Mouse (Mus musculus) hindbrain, embryonic 10.5 days (tissue): Measurements from ENCODE around the gene Cryba4. TPM values are rescaled to one million over a fixed set of nuclear protein-coding genes. Genes with fewer than 3 reads are reported as not detected.

Source experiments
- DNase-seq: peaks from one replicate; pipeline ENCODE4 v3.0.0-alpha.2; 2017; ENCODE audit warnings: low spot score
- H3K27ac ChIP-seq: fragments of 300-500 bp; sonication (generic); 2 replicates; pipeline ENCODE4 v1.5.1; 2016; ENCODE audit warnings: mild to moderate bottlenecking, moderate library complexity
- H3K27me3 ChIP-seq: fragments of 300-500 bp; sonication (generic); 2 replicates; pipeline ENCODE4 v1.6.1; 2016; ENCODE audit warnings: mild to moderate bottlenecking; ENCODE audit not compliant: poor library complexity, insufficient read depth, severe bottlenecking
- H3K36me3 ChIP-seq: fragments of 300-500 bp; sonication (generic); 2 replicates; pipeline ENCODE4 v1.6.1; 2016; ENCODE audit warnings: mild to moderate bottlenecking, moderate library complexity
- H3K4me1 ChIP-seq: fragments of 300-500 bp; sonication (generic); replicated peaks from 2 replicates; pipeline ENCODE4 v1.6.1; 2016; ENCODE audit warnings: mild to moderate bottlenecking
- H3K4me3 ChIP-seq: fragments of 300-500 bp; sonication (generic); 2 replicates; pipeline ENCODE4 v1.5.1; 2016; ENCODE audit warnings: mild to moderate bottlenecking, moderate library complexity
- H3K9me3 ChIP-seq: fragments of 300-500 bp; sonication (generic); 2 replicates; pipeline ENCODE4 v1.6.1; 2016; ENCODE audit warnings: mild to moderate bottlenecking, moderate library complexity
- WGBS: fragments of 180-500 bp; shearing (Covaris S2); methylation state at CpG from one replicate; pipeline ENCODE4 v1.1.7; 2016; 5-methylcytosine and 5-hydroxymethylcytosine counted together
- polyA plus RNA-seq: library from polyadenylated mRNA; unstranded; fragments of >200 nt; fragmentation: Nextera tagmentation; extraction: Ambion mirVana; gene quantifications from 2 replicates; pipeline ENCODE4 v1.2.1, GENCODE M21; 2016

Cryba4 gene
- polyA plus RNA-seq, 1 experiment from 2014 or later = 1.4 TPM

GRCm38 (mm10) chr5:112292343-112292980 is 40.1 kb upstream of the Cryba4 start:
- no peak overlapping the region for H3K4me3 ChIP-seq
- no peaks in the 10 kb centered on the region for H3K36me3 ChIP-seq
- H3K4me1 ChIP-seq = peaks cover 72% of the 10 kb centered on the region
- H3K27ac ChIP-seq = 0 out of 2 replicates have a peak overlapping the region, but pooled peaks have one; percentile 9
- no peaks in the 10 kb centered on the region for H3K9me3 ChIP-seq
- 82% methylated on average over 17 of the region's 17 CpGs for WGBS
- H3K27me3 ChIP-seq = no peaks in the 10 kb centered on the region
- no peak for DNase-seq

GRCm38 (mm10) chr5:112291866-112292265 is 39.5 kb upstream of the Cryba4 start:
- H3K27ac ChIP-seq = no peak overlapping the region
- no peak for DNase-seq
- WGBS = 87% methylated on average over 5 of the region's 5 CpGs
- H3K4me1 ChIP-seq = peaks cover 67% of the 10 kb centered on the region
- no peak overlapping the region for H3K4me3 ChIP-seq
- H3K36me3 ChIP-seq = no peaks in the 10 kb centered on the region
- no peaks in the 10 kb centered on the region for H3K9me3 ChIP-seq
- no peaks in the 10 kb centered on the region for H3K27me3 ChIP-seq

GRCm38 (mm10) chr5:112290536-112290880 is 38.2 kb upstream of the Cryba4 start:
- Histone ChIP-seq H3K4me3 (no peak overlapping the region), H3K27ac (no peak overlapping the region), H3K4me1 (peaks cover 56% of the 10 kb centered on the region), H3K27me3 (no peaks in the 10 kb centered on the region), H3K9me3 (no peaks in the 10 kb centered on the region), H3K36me3 (no peaks in the 10 kb centered on the region)
- no peak for DNase-seq
- WGBS = 93% methylated on average over 8 of the region's 8 CpGs

- no peak for DNase-seq
- Histone ChIP-seq H3K27me3 (no peaks in the 10 kb centered on the region), H3K4me3 (no peak overlapping the region), H3K27ac (no peak overlapping the region), H3K36me3 (no peaks in the 10 kb centered on the region), H3K9me3 (no peaks in the 10 kb centered on the region), H3K4me1 (peaks cover 54% of the 10 kb centered on the region)
- WGBS = 86% methylated on average over 16 of the region's 16 CpGs
These were observed 37.7 kb upstream of the Cryba4 start for GRCm38 (mm10) chr5:112289819-112290535.

GRCm38 (mm10) chr5:112289236-112289635 is 36.9 kb upstream of the Cryba4 start:
- Histone ChIP-seq H3K36me3 (no peaks in the 10 kb centered on the region), H3K27ac (no peak overlapping the region), H3K4me1 (peaks cover 50% of the 10 kb centered on the region), H3K27me3 (no peaks in the 10 kb centered on the region), H3K9me3 (no peaks in the 10 kb centered on the region), H3K4me3 (no peak overlapping the region)
- DNase-seq = no peak
- 90% methylated on average over 8 of the region's 8 CpGs for WGBS

GRCm38 (mm10) chr5:112288193-112289141 is 36.1 kb upstream of the Cryba4 start:
- Histone ChIP-seq H3K9me3 (no peaks in the 10 kb centered on the region), H3K27ac (peak overlapping the region; percentile 45; the same call in 1 of the 2 replicates), H3K4me1 (peaks cover 51% of the 10 kb centered on the region), H3K27me3 (no peaks in the 10 kb centered on the region), H3K36me3 (no peaks in the 10 kb centered on the region), H3K4me3 (no peak overlapping the region)
- no peak for DNase-seq
- WGBS = 84% methylated on average over 9 of the region's 9 CpGs

GRCm38 (mm10) chr5:112287652-112288051 is 35.3 kb upstream of the Cryba4 start:
- no peak for DNase-seq
- 92% methylated on average over 2 of the region's 2 CpGs for WGBS
- Histone ChIP-seq H3K27me3 (no peaks in the 10 kb centered on the region), H3K36me3 (no peaks in the 10 kb centered on the region), H3K9me3 (no peaks in the 10 kb centered on the region), H3K4me3 (no peak overlapping the region), H3K4me1 (peaks cover 53% of the 10 kb centered on the region), H3K27ac (0 out of 2 replicates have a peak overlapping the region, but pooled peaks have one; percentile 45)

GRCm38 (mm10) chr5:112286984-112287641 is 34.8 kb upstream of the Cryba4 start:
- WGBS = 82% methylated on average over 11 of the region's 11 CpGs
- DNase-seq = no peak
- H3K9me3 ChIP-seq = no peaks in the 10 kb centered on the region
- peaks cover 53% of the 10 kb centered on the region for H3K4me1 ChIP-seq
- H3K27ac ChIP-seq = no peak overlapping the region
- no peaks in the 10 kb centered on the region for H3K36me3 ChIP-seq
- H3K4me3 ChIP-seq = no peak overlapping the region
- no peaks in the 10 kb centered on the region for H3K27me3 ChIP-seq

GRCm38 (mm10) chr5:112286608-112286983 is 34.3 kb upstream of the Cryba4 start:
- no peaks in the 10 kb centered on the region for H3K27me3 ChIP-seq
- 90% methylated on average over 2 of the region's 2 CpGs for WGBS
- H3K4me3 ChIP-seq = no peak overlapping the region
- H3K4me1 ChIP-seq = peaks cover 53% of the 10 kb centered on the region
- H3K36me3 ChIP-seq = no peaks in the 10 kb centered on the region
- H3K27ac ChIP-seq = no peak overlapping the region
- no peaks in the 10 kb centered on the region for H3K9me3 ChIP-seq
- no peak for DNase-seq

GRCm38 (mm10) chr5:112285548-112286085 is 33.3 kb upstream of the Cryba4 start:
- peaks cover 54% of the 10 kb centered on the region for H3K4me1 ChIP-seq
- H3K27ac ChIP-seq = no peak overlapping the region
- no peak for DNase-seq

GRCm38 (mm10) chr5:112284203-112284582 is 31.9 kb upstream of the Cryba4 start:
- Histone ChIP-seq H3K4me1 (peaks cover 66% of the 10 kb centered on the region), H3K9me3 (no peaks in the 10 kb centered on the region), H3K4me3 (no peak overlapping the region), H3K36me3 (no peaks in the 10 kb centered on the region), H3K27ac (peak overlapping the region; percentile 57), H3K27me3 (no peaks in the 10 kb centered on the region)
- no peak for DNase-seq
- WGBS = 74% methylated on average over 7 of the region's 7 CpGs

More at GRCm38 (mm10) chr5:112285548-112286085, 33.3 kb upstream of the Cryba4 start:
- Histone ChIP-seq H3K36me3 (no peaks in the 10 kb centered on the region), H3K27me3 (no peaks in the 10 kb centered on the region), H3K4me3 (no peak overlapping the region), H3K9me3 (no peaks in the 10 kb centered on the region)
- 90% methylated on average over 7 of the region's 7 CpGs for WGBS

GRCm38 (mm10) chr5:112283543-112284202 is 31.4 kb upstream of the Cryba4 start:
- Histone ChIP-seq H3K36me3 (no peaks in the 10 kb centered on the region), H3K4me1 (peaks cover 71% of the 10 kb centered on the region), H3K27ac (peak overlapping the region; percentile 57), H3K27me3 (no peaks in the 10 kb centered on the region), H3K4me3 (no peak overlapping the region), H3K9me3 (no peaks in the 10 kb centered on the region)
- WGBS = 78% methylated on average over 10 of the region's 10 CpGs
- DNase-seq = no peak
